Mouse (Mus musculus): ENCODE data around the gene Got1.

DNA sequence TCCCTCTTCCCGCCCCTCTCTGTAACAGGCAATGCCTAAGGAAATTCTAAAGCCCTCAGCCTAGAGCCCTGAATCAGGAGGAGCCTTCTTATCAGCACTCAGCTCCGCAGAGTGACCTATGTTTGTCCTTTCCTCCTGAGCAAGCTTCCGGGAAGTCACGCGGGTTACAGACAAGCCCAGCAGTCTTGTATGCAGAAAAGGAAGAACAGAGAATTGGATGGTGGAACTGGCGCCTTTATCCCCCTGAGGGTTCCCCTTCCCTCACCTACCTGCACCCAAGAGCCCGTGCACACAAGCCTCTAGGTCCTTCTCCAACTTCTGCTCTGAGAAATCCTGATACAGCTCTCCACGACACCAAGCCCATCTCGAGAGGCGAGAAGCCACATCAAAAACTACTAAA, 4.0 kb downstream of the Got1 start:
- no peak for TF ChIP-seq CTCF (IDR thresholded peaks at IDR 0.05; ENCODE audit: low read depth)
- TF ChIP-seq EP300 (IDR thresholded peaks at IDR 0.05; ENCODE audit: low read depth): no peak

All from heart, postnatal 0 days (tissue).